Mouse (Mus musculus) thymus, adult 2 months (tissue): ENCODE data around the gene Them7. TPM values are rescaled to one million over a fixed set of nuclear protein-coding genes. Genes with fewer than 3 reads are reported as not detected.

Experiments used
- DNase-seq: peaks from one replicate; pipeline ENCODE4 v3.0.0; 2021
- H3K27ac ChIP-seq: fragments of 200-500 bp; 2 replicates; pipeline ENCODE4 v1.5.1; 2012; ENCODE audit warnings: low read length, control low read depth; ENCODE audit not compliant: control insufficient read depth, insufficient read depth
- H3K27me3 ChIP-seq: fragments of 200-500 bp; 2 replicates; pipeline ENCODE4 v1.6.1; 2012; ENCODE audit warnings: mild to moderate bottlenecking, low read length, moderate library complexity, mixed read lengths; ENCODE audit not compliant: control insufficient read depth, insufficient read depth
- H3K36me3 ChIP-seq: fragments of 200-500 bp; 2 replicates; pipeline ENCODE4 v1.6.1; 2012; ENCODE audit warnings: mild to moderate bottlenecking, low read length, moderate library complexity; ENCODE audit not compliant: control insufficient read depth, insufficient read depth
- H3K4me1 ChIP-seq: fragments of 200-500 bp; replicated peaks from 2 replicates; pipeline ENCODE4 v1.6.1; 2012; ENCODE audit warnings: low read length; ENCODE audit not compliant: control insufficient read depth, insufficient read depth
- H3K4me3 ChIP-seq: fragments of 200-500 bp; 2 replicates; pipeline ENCODE4 v1.5.1; 2012; ENCODE audit warnings: mild to moderate bottlenecking, low read length, control low read depth, moderate library complexity; ENCODE audit not compliant: control insufficient read depth, insufficient read depth
- CTCF ChIP-seq: fragments of 200-500 bp; IDR thresholded peaks from 2 replicates; pipeline ENCODE4 v1.5.1; 2012; ENCODE audit warnings: mild to moderate bottlenecking, control low read depth, low read length, moderate library complexity, borderline replicate concordance; ENCODE audit not compliant: control insufficient read depth, poor library complexity, insufficient read depth; ENCODE audit errors: extremely low read depth
- POLR2A ChIP-seq: fragments of 200-500 bp; IDR thresholded peaks from 2 replicates; pipeline ENCODE4 v1.6.1; 2012; ENCODE audit warnings: mild to moderate bottlenecking, low read length, control low read depth, moderate library complexity; ENCODE audit not compliant: control insufficient read depth, poor library complexity, insufficient read depth; ENCODE audit errors: extremely low read depth
- WGBS: fragments of 180-500 bp; shearing (Covaris S2); methylation state at CpG from one replicate; pipeline ENCODE4 v1.1.7; 2018; 5-methylcytosine and 5-hydroxymethylcytosine counted together
- polyA plus RNA-seq: library from polyadenylated mRNA; depleted of rRNA; stranded (reverse); fragments of >200 nt; gene quantifications from 2 replicates; pipeline ENCODE4 v1.2.3, GENCODE M21; 2012

Gene Them7
- polyA plus RNA-seq, 1 experiment, result 0.94 TPM

DNA sequence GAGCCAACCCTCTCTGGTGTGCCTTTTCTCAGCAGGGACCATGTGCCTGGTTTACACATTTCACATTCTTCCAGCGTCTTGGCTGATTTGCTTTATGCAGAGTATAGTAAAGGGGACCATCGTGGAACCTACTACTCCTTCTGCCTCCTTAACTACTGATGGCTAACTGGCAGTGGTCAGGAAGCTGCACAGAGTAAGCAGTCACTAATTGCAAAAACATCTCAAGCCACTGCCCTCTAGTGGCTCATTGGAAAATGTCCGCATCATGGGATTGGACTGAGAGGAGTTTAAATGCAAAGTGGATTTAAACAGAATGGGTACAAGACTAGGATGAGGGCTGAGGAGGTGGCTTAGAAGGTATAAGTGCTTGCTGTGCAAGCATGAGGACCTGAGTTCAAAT, 14.7 kb downstream of the Them7 start:
- Histone ChIP-seq H3K27me3 (no peaks in the 10 kb centered on the region), H3K4me3 (no peak overlapping the region), H3K4me1 (no peaks in the 10 kb centered on the region), H3K27ac (no peak overlapping the region), H3K36me3 (no peaks in the 10 kb centered on the region)
- TF ChIP-seq CTCF (no peak), POLR2A (no peak)
- DNase-seq, result peak; percentile 6
- 31% methylated on average over 3 of the region's 3 CpGs for WGBS

DNA sequence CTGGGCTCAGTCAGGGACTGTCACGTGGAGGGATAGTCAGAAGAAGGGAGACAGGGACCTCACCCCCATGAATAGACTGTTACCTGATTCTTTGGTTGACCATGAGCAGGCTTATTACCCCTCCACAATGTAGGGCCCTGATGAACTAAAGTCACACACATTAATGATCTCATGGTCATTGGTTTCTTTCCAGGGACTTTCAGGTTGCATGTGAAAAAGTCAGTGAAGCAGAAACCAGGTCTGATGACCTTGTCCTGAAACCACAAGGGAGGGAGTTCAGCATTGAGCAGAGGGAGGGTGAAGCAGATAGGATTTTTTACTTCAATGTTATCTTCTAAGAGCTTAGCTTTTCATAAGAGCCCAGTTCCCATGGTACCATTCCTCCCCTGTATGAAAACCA, 16.5 kb downstream of the Them7 start:
- TF ChIP-seq CTCF, result no peak
- TF ChIP-seq POLR2A, result no peak
- H3K27ac ChIP-seq, result no peak overlapping the region
- H3K36me3 ChIP-seq, result no peaks in the 10 kb centered on the region
- no peaks in the 10 kb centered on the region for H3K27me3 ChIP-seq
- no peak overlapping the region for H3K4me3 ChIP-seq
- DNase-seq, result no peak
- H3K4me1 ChIP-seq, result no peaks in the 10 kb centered on the region
- WGBS, result 51% methylated on average over 1 of the region's 1 CpGs

DNA sequence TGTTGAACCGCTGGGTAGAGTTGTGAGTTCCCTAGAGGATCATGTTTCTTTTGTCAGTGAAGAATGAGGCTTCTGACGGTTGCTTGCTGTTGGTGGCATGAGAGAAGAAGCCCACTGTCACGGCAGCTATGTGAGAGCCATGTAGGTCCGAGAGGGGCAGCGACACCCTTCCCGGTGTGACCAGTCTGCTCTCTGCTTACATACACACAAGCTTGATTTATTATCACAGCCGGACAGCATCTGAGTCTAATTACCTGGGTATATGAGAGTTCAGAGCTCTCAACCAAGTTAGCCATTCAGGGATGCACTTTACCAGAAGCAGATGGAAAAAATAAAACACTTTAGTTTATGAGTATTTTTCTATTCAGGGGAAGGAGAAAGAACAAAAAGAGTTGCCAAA, 18.8 kb downstream of the Them7 start:
- WGBS, result 90% methylated on average over 7 of the region's 7 CpGs
- Histone ChIP-seq H3K36me3 (no peaks in the 10 kb centered on the region), H3K27ac (no peak overlapping the region), H3K4me3 (no peak overlapping the region), H3K4me1 (no peaks in the 10 kb centered on the region), H3K27me3 (no peaks in the 10 kb centered on the region)
- DNase-seq, result no peak
- TF ChIP-seq POLR2A (no peak), CTCF (no peak)

DNA sequence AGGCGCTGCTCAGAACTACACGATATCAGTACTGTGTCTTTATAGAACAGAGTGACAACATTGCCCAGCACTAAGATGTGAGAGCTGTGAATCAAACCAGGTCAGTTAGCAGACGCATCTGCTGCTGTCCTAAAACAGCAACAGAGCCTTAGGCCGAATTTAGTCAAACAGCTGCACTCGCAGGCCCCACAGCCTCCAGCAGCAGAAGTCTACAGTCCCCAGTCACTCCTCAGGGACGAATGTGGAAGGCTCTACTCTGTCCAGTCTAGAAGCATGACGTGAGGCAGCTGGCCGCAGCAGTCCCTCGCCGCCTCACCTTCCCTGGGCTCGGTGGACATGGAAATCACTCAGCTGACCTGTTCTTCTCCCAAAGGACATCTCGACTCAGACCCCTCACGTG, 20.6 kb downstream of the Them7 start:
- WGBS, result 87% methylated on average over 13 of the region's 13 CpGs
- no peak for TF ChIP-seq POLR2A

DNA sequence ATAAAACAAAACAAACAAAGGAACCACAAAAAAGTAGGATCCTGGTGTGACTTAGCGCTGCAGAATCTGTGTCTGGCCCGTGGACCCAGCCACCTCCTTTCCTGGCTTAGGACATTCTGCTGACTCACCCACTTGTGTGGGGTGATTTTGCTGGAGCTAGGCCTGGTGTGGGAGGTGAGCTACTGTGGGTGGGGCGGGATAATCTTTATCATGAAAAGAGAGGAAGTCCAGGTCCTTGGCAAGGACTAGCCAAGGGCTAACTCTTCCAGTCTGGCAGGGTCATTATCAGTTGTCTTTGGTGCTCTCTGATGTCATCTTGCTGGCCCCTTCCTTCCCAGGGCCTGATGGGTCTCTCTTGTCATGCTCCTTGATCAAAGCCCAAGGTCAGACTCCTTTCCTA, 27.9 kb downstream of the Them7 start:
- Histone ChIP-seq H3K36me3 (no peaks in the 10 kb centered on the region), H3K4me1 (no peaks in the 10 kb centered on the region), H3K27me3 (no peaks in the 10 kb centered on the region), H3K27ac (no peak overlapping the region), H3K4me3 (no peak overlapping the region)
- 49% methylated on average over 3 of the region's 3 CpGs for WGBS
- DNase-seq, result no peak
- TF ChIP-seq POLR2A, result no peak
- TF ChIP-seq CTCF, result no peak

More for the DNA sequence above, 20.6 kb downstream of the Them7 start:
- DNase-seq, result no peak
- no peaks in the 10 kb centered on the region for H3K4me1 ChIP-seq
- H3K27ac ChIP-seq, result no peak overlapping the region
- no peaks in the 10 kb centered on the region for H3K27me3 ChIP-seq
- no peak overlapping the region for H3K4me3 ChIP-seq
- H3K36me3 ChIP-seq, result no peaks in the 10 kb centered on the region

DNA sequence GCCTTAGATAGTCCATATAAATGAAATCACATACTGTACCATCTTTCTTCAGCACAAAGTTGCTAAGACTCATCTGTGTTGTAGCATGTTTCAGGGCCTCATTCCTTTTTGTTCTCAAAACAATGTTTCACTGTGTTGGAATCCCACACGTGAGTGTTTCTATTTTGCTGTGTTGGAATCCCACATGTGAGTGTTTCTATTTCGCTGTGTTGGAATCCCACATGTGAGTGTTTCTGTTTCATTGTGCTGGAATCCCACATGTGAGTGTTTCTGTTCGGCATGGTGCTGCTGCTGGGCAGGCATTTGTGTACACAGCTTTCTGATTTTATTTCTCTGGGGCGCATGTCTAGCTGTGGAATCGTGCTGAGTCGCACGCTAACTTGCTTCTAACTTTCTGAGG, 28.7 kb downstream of the Them7 start:
- no peak for DNase-seq
- no peak overlapping the region for H3K27ac ChIP-seq
- TF ChIP-seq POLR2A (no peak), CTCF (no peak)
- no peak overlapping the region for H3K4me3 ChIP-seq
- 75% methylated on average over 7 of the region's 7 CpGs for WGBS
- no peaks in the 10 kb centered on the region for H3K27me3 ChIP-seq
- H3K4me1 ChIP-seq, result no peaks in the 10 kb centered on the region
- no peaks in the 10 kb centered on the region for H3K36me3 ChIP-seq

DNA sequence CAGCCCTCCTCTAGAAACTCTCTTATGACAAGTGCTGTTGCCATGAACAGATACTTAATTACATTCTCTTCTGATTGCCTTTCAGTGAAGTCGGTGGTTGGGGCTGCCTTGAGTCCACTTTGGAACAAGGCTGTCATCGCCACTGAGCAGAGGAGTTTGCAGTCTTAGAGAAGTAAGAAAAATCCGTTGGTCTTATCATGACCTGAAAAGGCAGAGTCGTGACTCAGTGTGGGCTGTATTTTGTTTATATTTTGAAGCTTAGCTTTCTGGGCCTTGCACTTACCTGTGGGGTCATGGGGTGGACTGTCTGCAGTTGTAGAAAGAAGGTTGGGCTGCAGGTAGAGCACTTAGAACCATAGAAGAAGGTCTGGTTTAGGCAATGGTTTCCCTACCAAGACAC, 31.3 kb downstream of the Them7 start:
- TF ChIP-seq CTCF, result no peak
- no peak for TF ChIP-seq POLR2A
- Histone ChIP-seq H3K27me3 (no peaks in the 10 kb centered on the region), H3K4me1 (no peaks in the 10 kb centered on the region), H3K36me3 (no peaks in the 10 kb centered on the region), H3K4me3 (no peak overlapping the region), H3K27ac (no peak overlapping the region)
- no peak for DNase-seq
- WGBS, result 75% methylated on average over 4 of the region's 4 CpGs
